In genomic region chr3:152210728-152211391, GRCm38 (mm10) we compare ENCODE assay signal across 1 mouse cellular context.
TF ChIP-seq lines count a peak whose summit lies in the region.

No protein-coding gene starts in this region.

TF ChIP-seq in C2C12, 6 proteins besides CTCF, POLR2A, EP300 and RAD21 (continued from another document):
- TF ChIP-seq MYOG (IDR thresholded peaks at IDR 0.05; ENCODE audit: control insufficient read depth, extremely low read depth, insufficient read length) (no peak), MAX (IDR thresholded peaks at IDR 0.05) (no peak), FOSL1 (IDR thresholded peaks at IDR 0.05; ENCODE audit: insufficient read depth, low read length, poor library complexity, severe bottlenecking) (no peak), CEBPB (IDR thresholded peaks at IDR 0.05; ENCODE audit: low read depth) (no peak), USF1 (IDR thresholded peaks at IDR 0.05; ENCODE audit: low read depth) (no peak)
